Mouse (Mus musculus): ENCODE data around the gene Fbxo42. TPM values are rescaled to one million over a fixed set of nuclear protein-coding genes. Genes with fewer than 3 reads are reported as not detected.

The Fbxo42 gene
- polyA plus RNA-seq, 2 experiments: 23.1 to 29.7 TPM

DNA sequence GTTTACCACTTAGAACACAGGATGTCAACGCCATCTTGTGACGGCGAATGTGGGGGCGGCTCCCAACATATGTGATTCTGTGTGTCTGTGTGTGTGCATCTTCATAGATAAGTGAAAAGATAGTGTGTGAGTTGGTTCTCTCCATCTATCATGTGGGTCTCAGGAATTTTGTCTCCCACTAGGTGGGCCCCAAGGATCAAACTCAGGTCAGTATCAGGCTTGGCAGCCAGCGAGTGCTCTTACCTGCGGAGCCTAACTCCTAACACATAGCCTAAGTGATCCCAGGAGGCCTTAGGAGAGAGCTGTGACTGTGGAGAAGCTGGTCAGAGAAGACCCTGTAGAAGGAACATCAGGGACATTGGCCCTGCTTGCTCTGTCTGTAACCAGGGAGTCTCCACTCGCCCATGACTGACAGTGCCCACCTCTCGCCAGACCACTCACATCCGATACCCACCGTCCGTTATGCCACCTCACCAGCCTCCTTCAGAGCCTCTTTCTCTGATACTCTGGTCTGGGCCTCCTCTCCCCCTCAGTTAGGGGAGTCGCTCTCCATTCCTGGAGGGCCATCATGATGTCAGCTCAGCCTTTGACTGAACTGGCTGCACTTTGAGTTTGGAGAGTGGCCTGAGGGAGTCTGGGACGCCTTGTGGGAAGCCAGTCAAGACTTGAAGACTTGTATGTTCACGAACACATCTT is 63.0 kb downstream of the Fbxo42 start:
- no peaks in the 10 kb centered on the region for H3K9me3 ChIP-seq (ENCODE audit: control insufficient read depth, low read length)
- peak overlapping the region; percentile 45; the same call in 1 of the 2 replicates for H3K27ac ChIP-seq (replicated peaks; ENCODE audit: low read depth, low read length)
- 57% methylated on average over 14 of the region's 14 CpGs for WGBS
- H3K36me3 ChIP-seq (ENCODE audit: control insufficient read depth, insufficient read depth, low read length): no peaks in the 10 kb centered on the region
- DNase-seq (ENCODE audit: low spot score) (no peak), ATAC-seq (ENCODE audit: low FRiP score, low read depth) (peak; percentile 38)
- no peak overlapping the region for H3K9ac ChIP-seq (ENCODE audit: low read depth, low read length, severe bottlenecking)
- H3K4me2 ChIP-seq (replicated peaks; ENCODE audit: low read depth, low read length, severe bottlenecking): peak overlapping the region; percentile 41
- peak overlapping the region; percentile 28 for H3K4me3 ChIP-seq (replicated peaks; ENCODE audit: low read length)
- H3K27me3 ChIP-seq (ENCODE audit: control insufficient read depth, insufficient read depth, low read length): no peaks in the 10 kb centered on the region
- TF ChIP-seq POLR2A (IDR thresholded peaks at IDR 0.05; ENCODE audit: borderline replicate concordance, extremely low read depth, insufficient read depth, insufficient read length): no peak
- peaks cover 11% of the 10 kb centered on the region; the same call in 1 of the 2 replicates for H3K4me1 ChIP-seq (ENCODE audit: control insufficient read depth, insufficient read depth, low read length)

DNA sequence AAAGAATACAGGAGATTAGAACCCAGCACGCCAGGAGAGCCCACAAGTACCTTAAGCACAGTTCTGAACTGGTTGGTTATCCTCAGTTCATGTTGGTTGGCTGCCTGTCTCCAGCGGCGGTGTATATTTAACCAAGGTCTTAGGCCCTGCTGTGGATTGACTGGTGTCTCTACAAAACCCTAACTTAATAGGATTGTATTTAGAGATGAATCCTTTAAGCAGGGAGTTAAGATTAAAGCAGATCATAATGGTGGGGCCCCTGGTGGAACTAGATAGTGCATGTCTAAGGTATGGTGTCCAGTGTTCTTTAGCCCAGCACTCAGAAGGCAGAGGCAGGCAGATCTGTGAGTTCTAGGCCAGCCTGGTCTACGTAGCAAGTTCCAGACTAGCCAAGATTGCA is 63.9 kb downstream of the Fbxo42 start:
- WGBS: 94% methylated on average over 4 of the region's 4 CpGs
- no peaks in the 10 kb centered on the region for H3K27me3 ChIP-seq (ENCODE audit: control insufficient read depth, insufficient read depth, low read length)
- no peaks in the 10 kb centered on the region for H3K9me3 ChIP-seq (ENCODE audit: control insufficient read depth, low read length)
- no peak overlapping the region for H3K9ac ChIP-seq (ENCODE audit: low read depth, low read length, severe bottlenecking)
- no peak overlapping the region for H3K27ac ChIP-seq (replicated peaks; ENCODE audit: low read depth, low read length)
- no peak for TF ChIP-seq POLR2A (IDR thresholded peaks at IDR 0.05; ENCODE audit: borderline replicate concordance, extremely low read depth, insufficient read depth, insufficient read length)
- peaks cover 11% of the 10 kb centered on the region; the same call in 1 of the 2 replicates for H3K4me1 ChIP-seq (ENCODE audit: control insufficient read depth, insufficient read depth, low read length)
- H3K36me3 ChIP-seq (ENCODE audit: control insufficient read depth, insufficient read depth, low read length): no peaks in the 10 kb centered on the region
- ATAC-seq (ENCODE audit: low FRiP score, low read depth): no peak
- H3K4me3 ChIP-seq (replicated peaks; ENCODE audit: low read length): no peak overlapping the region
- DNase-seq (ENCODE audit: low spot score): no peak
- H3K4me2 ChIP-seq (replicated peaks; ENCODE audit: low read depth, low read length, severe bottlenecking): no peak overlapping the region

DNA sequence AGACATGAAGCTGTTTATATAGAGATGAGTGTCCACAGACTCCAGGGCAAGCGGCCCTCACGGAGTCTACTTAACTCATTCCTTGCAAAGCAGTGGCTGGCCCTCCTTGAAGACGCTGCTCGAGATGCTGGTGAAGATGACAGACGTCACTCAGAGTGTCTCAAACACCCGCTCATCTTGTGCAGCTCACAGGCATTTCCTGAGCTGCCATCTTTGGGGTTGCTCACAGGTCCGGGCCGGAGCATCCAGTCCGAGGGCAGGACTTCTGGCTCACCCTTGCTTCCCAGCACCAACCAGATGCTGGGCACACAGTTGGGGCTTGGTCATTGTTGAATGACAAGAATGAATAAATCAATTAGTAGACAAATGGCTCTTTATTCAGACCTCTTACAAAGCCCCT is 65.2 kb downstream of the Fbxo42 start:
- Histone ChIP-seq H3K27me3 (ENCODE audit: control insufficient read depth, insufficient read depth, low read length) (no peaks in the 10 kb centered on the region), H3K27ac (replicated peaks; ENCODE audit: low read depth, low read length) (0 out of 2 replicates have a peak overlapping the region, but pooled peaks have one; percentile 55), H3K4me1 (ENCODE audit: control insufficient read depth, insufficient read depth, low read length) (peaks cover 11% of the 10 kb centered on the region; the same call in 1 of the 2 replicates), H3K4me3 (replicated peaks; ENCODE audit: low read length) (no peak overlapping the region), H3K9ac (ENCODE audit: low read depth, low read length, severe bottlenecking) (no peak overlapping the region), H3K36me3 (ENCODE audit: control insufficient read depth, insufficient read depth, low read length) (peaks cover 3% of the 10 kb centered on the region; the same call in 1 of the 2 replicates), H3K9me3 (ENCODE audit: control insufficient read depth, low read length) (no peaks in the 10 kb centered on the region), H3K4me2 (replicated peaks; ENCODE audit: low read depth, low read length, severe bottlenecking) (no peak overlapping the region; the same call in 1 of the 2 replicates)
- WGBS: 87% methylated on average over 9 of the region's 9 CpGs
- DNase-seq (ENCODE audit: low spot score): no peak
- ATAC-seq (ENCODE audit: low FRiP score, low read depth): no peak
- TF ChIP-seq POLR2A (IDR thresholded peaks at IDR 0.05; ENCODE audit: borderline replicate concordance, extremely low read depth, insufficient read depth, insufficient read length): no peak

DNA sequence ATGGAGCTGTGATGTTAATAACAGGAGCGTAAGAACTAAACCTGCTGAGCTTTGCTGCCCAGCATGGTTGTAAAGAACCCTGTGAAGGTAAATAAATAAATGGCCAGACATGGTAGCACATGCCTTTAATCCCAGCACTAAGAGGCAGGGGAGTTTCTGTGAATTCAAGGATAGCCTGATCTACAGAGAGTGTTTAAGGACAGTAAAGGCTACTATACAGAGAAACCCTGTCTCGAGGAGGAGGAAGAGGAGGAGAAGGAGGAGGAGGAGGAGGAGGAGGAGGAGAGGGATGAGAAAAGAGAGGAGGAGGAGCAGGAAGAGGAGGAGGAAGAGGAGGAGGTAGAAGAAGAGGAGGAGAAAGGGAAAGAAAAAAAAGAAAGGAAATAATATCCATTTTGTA is 65.6 kb downstream of the Fbxo42 start:
- 36% methylated on average over 2 of the region's 2 CpGs for WGBS
- ATAC-seq (ENCODE audit: low FRiP score, low read depth): peak; percentile 8; the same call in 1 of the 2 replicates

DNA sequence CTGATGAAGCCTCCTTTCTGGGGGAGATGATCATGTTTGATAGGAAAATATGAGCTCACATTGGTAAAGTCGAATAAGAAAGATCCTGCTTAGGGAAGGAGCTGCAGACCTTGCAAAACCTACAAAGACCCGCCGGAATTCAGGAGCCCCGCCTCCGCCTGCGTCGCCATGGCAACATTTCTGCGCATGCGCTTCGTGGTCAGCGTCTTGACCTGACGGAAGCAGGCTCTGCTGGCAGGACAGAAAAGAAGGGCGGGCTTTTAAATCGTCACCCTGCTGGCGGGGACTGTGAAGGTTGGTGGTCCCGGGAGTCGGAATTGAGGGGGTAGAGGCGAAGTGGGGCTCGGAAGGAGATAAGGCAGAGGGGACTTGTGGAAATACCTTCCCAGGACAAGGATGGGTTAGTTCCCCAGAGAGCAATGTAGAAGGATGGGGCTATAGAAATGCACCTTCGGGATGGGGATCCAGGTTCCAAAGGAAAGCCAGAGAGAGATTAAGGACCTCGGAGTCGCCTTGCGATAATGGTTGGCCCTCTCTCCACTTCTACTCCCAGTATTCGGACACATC is 66.1 kb downstream of the Fbxo42 start, which contains the start of gene Rsg1:
Gene Rsg1 (plus strand): TSS at position 187 of the 567 bp plus-strand sequence.
- ATAC-seq (ENCODE audit: low FRiP score, low read depth) (peak; percentile 83), DNase-seq (ENCODE audit: low spot score) (peak; percentile 96)
- Histone ChIP-seq H3K4me1 (ENCODE audit: control insufficient read depth, insufficient read depth, low read length) (peaks cover 11% of the 10 kb centered on the region; the same call in 1 of the 2 replicates), H3K27me3 (ENCODE audit: control insufficient read depth, insufficient read depth, low read length) (no peaks in the 10 kb centered on the region), H3K36me3 (ENCODE audit: control insufficient read depth, insufficient read depth, low read length) (peaks cover 3% of the 10 kb centered on the region; the same call in 1 of the 2 replicates), H3K4me2 (replicated peaks; ENCODE audit: low read depth, low read length, severe bottlenecking) (peak within 1 kb of the TSS; percentile 95), H3K4me3 (replicated peaks; ENCODE audit: low read length) (peak within 1 kb of the TSS; percentile 54), H3K9ac (ENCODE audit: low read depth, low read length, severe bottlenecking) (peak within 1 kb of the TSS; percentile 48), H3K9me3 (ENCODE audit: control insufficient read depth, low read length) (no peaks in the 10 kb centered on the region), H3K27ac (replicated peaks; ENCODE audit: low read depth, low read length) (peak within 1 kb of the TSS; percentile 55; the same call in 1 of the 2 replicates)
- TF ChIP-seq POLR2A (IDR thresholded peaks at IDR 0.05; ENCODE audit: borderline replicate concordance, extremely low read depth, insufficient read depth, insufficient read length): no peak
- 0% methylated on average over 24 of the region's 24 CpGs for WGBS

More for the DNA sequence above, 65.6 kb downstream of the Fbxo42 start:
- H3K27me3 ChIP-seq (ENCODE audit: control insufficient read depth, insufficient read depth, low read length): no peaks in the 10 kb centered on the region
- no peaks in the 10 kb centered on the region for H3K9me3 ChIP-seq (ENCODE audit: control insufficient read depth, low read length)
- peak overlapping the region; percentile 54 for H3K4me3 ChIP-seq (replicated peaks; ENCODE audit: low read length)
- peaks cover 11% of the 10 kb centered on the region; the same call in 1 of the 2 replicates for H3K4me1 ChIP-seq (ENCODE audit: control insufficient read depth, insufficient read depth, low read length)
- H3K27ac ChIP-seq (replicated peaks; ENCODE audit: low read depth, low read length): peak overlapping the region; percentile 55; the same call in 1 of the 2 replicates
- H3K36me3 ChIP-seq (ENCODE audit: control insufficient read depth, insufficient read depth, low read length): peaks cover 3% of the 10 kb centered on the region; the same call in 1 of the 2 replicates
- no peak for DNase-seq (ENCODE audit: low spot score)
- peak overlapping the region; percentile 95 for H3K4me2 ChIP-seq (replicated peaks; ENCODE audit: low read depth, low read length, severe bottlenecking)
- peak overlapping the region; percentile 48 for H3K9ac ChIP-seq (ENCODE audit: low read depth, low read length, severe bottlenecking)
- no peak for TF ChIP-seq POLR2A (IDR thresholded peaks at IDR 0.05; ENCODE audit: borderline replicate concordance, extremely low read depth, insufficient read depth, insufficient read length)
